Mouse (Mus musculus) C2C12 (cell line): ENCODE results near the gene Nrf1.

Experiments
- CTCF ChIP-seq: IDR thresholded peaks from one replicate; pipeline ENCODE4 v1.5.1; 2011; ENCODE audit not compliant: control insufficient read depth, insufficient read depth, insufficient read length
- MAX ChIP-seq: IDR thresholded peaks from one replicate; pipeline ENCODE4 v1.6.1; 2011; ENCODE audit warnings: mild to moderate bottlenecking, control low read depth

GRCm38 (mm10) chr6:30014187-30014864 is 33.5 kb upstream of the Nrf1 start:
- TF ChIP-seq CTCF (no peak), MAX (no peak)
